Mouse (Mus musculus): ENCODE measurements around the gene Galnt18. TPM values are rescaled to one million over a fixed set of nuclear protein-coding genes. Genes with fewer than 3 reads are reported as not detected.

Galnt18 gene
- polyA plus RNA-seq, 1 experiment, result 13.6 TPM

DNA sequence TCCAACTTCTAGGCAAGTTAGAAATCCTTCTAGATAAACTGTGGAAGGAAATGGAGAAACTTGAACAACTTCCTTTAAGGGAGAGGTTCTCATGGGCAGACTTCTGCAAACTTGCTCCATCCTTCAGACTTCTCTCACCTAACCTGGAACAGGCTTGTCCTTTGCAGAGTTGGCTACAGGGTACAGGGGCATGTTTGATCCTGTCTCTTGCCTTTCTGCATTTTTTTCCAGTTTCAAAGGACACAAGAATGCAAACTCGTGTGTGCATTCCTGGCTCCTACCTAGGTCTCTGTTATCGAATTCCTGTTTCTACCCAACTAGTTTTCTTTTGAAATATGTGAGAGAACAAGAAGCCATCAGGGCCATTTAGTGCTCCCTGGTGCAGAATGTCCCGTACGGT lies 55.8 kb downstream of the Galnt18 start:
- H3K36me3 ChIP-seq (ENCODE audit: control insufficient read depth, insufficient read depth, low read length), result no peaks in the 10 kb centered on the region
- WGBS, result 77% methylated on average over 4 of the region's 4 CpGs
- no peaks in the 10 kb centered on the region for H3K4me1 ChIP-seq (replicated peaks; ENCODE audit: control insufficient read depth, insufficient read depth, low read length)
- no peaks in the 10 kb centered on the region for H3K27me3 ChIP-seq (ENCODE audit: control insufficient read depth, insufficient read depth, low read length)
- DNase-seq, result no peak
- no peak overlapping the region for H3K4me3 ChIP-seq (ENCODE audit: control insufficient read depth, insufficient read depth, low read length)
- no peak for TF ChIP-seq POLR2A (IDR thresholded peaks at IDR 0.05; ENCODE audit: control insufficient read depth, extremely low read depth, insufficient read depth, low read length, poor library complexity)
- H3K27ac ChIP-seq (ENCODE audit: control insufficient read depth, insufficient read depth, low read length), result no peak overlapping the region

DNA sequence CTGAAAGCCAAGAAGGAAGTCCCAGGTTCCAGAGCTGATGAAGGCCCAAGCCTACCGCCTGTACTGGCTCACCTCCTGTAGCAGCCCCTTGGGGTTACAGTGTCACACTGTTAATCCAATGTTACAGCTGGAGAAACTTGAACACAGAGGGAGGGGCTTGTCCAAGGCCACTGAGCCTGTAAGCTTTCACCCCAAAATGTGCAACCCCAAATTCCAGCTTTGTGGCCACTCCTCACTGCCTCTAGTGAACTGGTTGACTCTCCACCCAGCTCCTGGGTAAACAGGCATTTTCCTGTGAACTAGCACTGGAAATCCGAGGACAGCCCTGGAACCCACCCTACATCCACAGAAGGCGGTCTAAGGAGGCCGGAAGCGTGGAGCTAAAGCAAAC lies 58.5 kb downstream of the Galnt18 start:
- DNase-seq, result no peak
- Histone ChIP-seq H3K27me3 (ENCODE audit: control insufficient read depth, insufficient read depth, low read length) (no peaks in the 10 kb centered on the region), H3K27ac (ENCODE audit: control insufficient read depth, insufficient read depth, low read length) (no peak overlapping the region), H3K4me3 (ENCODE audit: control insufficient read depth, insufficient read depth, low read length) (no peak overlapping the region), H3K36me3 (ENCODE audit: control insufficient read depth, insufficient read depth, low read length) (no peaks in the 10 kb centered on the region), H3K4me1 (replicated peaks; ENCODE audit: control insufficient read depth, insufficient read depth, low read length) (no peaks in the 10 kb centered on the region)
- 91% methylated on average over 5 of the region's 5 CpGs for WGBS
- TF ChIP-seq CTCF (IDR thresholded peaks at IDR 0.05; ENCODE audit: borderline replicate concordance, control insufficient read depth, extremely low read depth, insufficient read depth, low read length, poor library complexity), result no peak
- no peak for TF ChIP-seq POLR2A (IDR thresholded peaks at IDR 0.05; ENCODE audit: control insufficient read depth, extremely low read depth, insufficient read depth, low read length, poor library complexity)

DNA sequence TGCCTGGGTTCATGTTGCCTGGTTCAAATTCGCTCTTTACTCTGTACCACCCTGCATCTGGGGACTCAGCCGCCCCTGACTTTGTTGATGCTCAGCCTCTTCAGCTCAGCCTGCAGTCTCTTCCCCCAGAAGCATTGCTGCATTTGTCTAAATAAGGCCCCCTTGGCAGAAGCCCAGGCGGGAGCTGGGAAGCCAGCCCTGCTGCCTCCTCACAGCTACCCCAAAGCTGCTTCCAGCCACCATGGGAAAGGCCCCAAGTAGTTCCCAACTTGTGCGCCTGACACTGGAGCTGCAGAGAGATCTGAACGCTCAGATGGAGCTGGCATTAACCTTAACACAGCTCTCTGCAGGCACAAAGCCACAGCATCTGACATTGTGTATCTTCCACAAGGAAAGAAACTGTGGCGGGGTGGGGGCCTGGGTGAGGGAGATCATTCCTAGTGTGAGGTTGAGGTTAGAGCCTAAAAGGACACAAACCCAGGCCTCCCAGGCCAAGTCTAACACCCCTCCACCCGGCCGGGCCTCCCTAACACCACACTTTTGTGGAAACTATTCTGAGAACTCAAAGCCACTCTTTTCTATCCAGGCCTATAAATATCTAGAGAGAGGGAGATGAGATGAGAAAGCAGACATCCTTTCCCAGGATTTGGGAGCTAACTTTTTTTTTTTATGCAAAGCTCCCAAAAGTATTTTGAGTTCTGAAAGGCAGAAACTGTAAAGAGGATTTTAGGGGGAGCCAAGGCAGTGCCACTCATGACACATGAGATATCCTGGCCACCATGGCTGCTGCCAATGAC lies 59.1 kb downstream of the Galnt18 start:
- TF ChIP-seq CTCF (IDR thresholded peaks at IDR 0.05; ENCODE audit: borderline replicate concordance, control insufficient read depth, extremely low read depth, insufficient read depth, low read length, poor library complexity) (no peak), POLR2A (IDR thresholded peaks at IDR 0.05; ENCODE audit: control insufficient read depth, extremely low read depth, insufficient read depth, low read length, poor library complexity) (no peak)
- H3K36me3 ChIP-seq (ENCODE audit: control insufficient read depth, insufficient read depth, low read length), result no peaks in the 10 kb centered on the region
- no peaks in the 10 kb centered on the region for H3K27me3 ChIP-seq (ENCODE audit: control insufficient read depth, insufficient read depth, low read length)
- WGBS, result 86% methylated on average over 8 of the region's 8 CpGs
- no peak overlapping the region for H3K4me3 ChIP-seq (ENCODE audit: control insufficient read depth, insufficient read depth, low read length)
- no peaks in the 10 kb centered on the region for H3K4me1 ChIP-seq (replicated peaks; ENCODE audit: control insufficient read depth, insufficient read depth, low read length)
- H3K27ac ChIP-seq (ENCODE audit: control insufficient read depth, insufficient read depth, low read length), result no peak overlapping the region
- DNase-seq, result no peak

DNA sequence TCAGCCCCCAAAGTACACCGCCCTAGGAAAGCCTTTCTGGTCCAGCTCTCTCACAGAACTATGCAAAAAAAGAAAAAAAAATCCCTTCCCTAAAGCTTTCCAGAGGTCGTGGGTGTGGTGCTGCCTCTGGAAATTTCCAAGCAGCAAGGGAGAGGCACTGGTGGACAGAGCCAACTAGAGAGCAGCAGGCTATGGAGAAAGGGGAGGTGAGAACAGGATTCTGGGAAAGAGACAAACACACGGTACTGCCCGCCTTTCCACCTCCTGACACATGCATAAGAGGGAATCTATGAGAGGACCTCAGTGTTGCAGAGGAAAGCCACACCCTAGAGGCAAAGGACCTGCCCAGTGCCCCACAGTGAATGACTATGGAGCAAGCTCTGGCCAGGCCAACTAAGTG lies 60.9 kb downstream of the Galnt18 start:
- 64% methylated on average over 4 of the region's 4 CpGs for WGBS
- H3K27me3 ChIP-seq (ENCODE audit: control insufficient read depth, insufficient read depth, low read length), result no peaks in the 10 kb centered on the region
- no peak for DNase-seq
- no peaks in the 10 kb centered on the region for H3K4me1 ChIP-seq (replicated peaks; ENCODE audit: control insufficient read depth, insufficient read depth, low read length)
- no peak for TF ChIP-seq POLR2A (IDR thresholded peaks at IDR 0.05; ENCODE audit: control insufficient read depth, extremely low read depth, insufficient read depth, low read length, poor library complexity)
- TF ChIP-seq CTCF (IDR thresholded peaks at IDR 0.05; ENCODE audit: borderline replicate concordance, control insufficient read depth, extremely low read depth, insufficient read depth, low read length, poor library complexity), result no peak
- no peak overlapping the region for H3K27ac ChIP-seq (ENCODE audit: control insufficient read depth, insufficient read depth, low read length)
- H3K4me3 ChIP-seq (ENCODE audit: control insufficient read depth, insufficient read depth, low read length), result no peak overlapping the region
- no peaks in the 10 kb centered on the region for H3K36me3 ChIP-seq (ENCODE audit: control insufficient read depth, insufficient read depth, low read length)

DNA sequence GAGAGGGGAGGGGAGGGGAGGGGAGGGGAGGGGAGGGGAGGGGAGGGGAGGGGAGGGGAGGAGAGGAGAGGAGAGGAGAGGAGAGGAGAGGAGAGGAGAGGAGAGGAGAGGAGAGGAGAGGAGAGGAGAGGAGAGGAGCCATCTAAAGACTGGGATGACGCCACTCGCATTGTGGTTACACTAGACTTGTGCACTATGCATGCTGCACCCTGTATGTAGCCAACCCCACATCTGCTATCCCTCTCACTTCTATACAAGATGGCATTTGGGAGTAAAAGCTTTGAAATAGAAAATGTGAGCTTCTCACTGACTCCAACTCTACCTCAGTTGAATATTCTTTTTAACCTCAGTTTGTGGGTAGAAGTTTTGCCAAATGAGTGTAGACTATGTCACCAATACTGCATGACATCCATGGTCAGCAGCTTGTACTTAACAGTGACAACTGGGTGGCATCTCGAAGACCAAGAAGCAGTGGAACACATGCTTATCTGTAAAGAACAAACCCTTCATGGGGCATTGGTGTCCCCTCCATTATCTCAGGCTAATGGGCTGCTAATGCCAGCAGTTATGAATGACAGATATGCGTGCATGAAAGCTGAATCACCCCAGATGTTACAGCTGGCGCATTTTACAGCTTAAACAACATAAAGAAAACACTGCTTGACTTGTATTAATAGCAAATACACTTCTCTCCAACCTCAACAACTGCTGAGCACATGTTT lies 65.0 kb downstream of the Galnt18 start:
- 90% methylated on average over 5 of the region's 5 CpGs for WGBS
- Histone ChIP-seq H3K27me3 (ENCODE audit: control insufficient read depth, insufficient read depth, low read length) (no peaks in the 10 kb centered on the region), H3K4me1 (replicated peaks; ENCODE audit: control insufficient read depth, insufficient read depth, low read length) (no peaks in the 10 kb centered on the region), H3K4me3 (ENCODE audit: control insufficient read depth, insufficient read depth, low read length) (no peak overlapping the region), H3K36me3 (ENCODE audit: control insufficient read depth, insufficient read depth, low read length) (no peaks in the 10 kb centered on the region), H3K27ac (ENCODE audit: control insufficient read depth, insufficient read depth, low read length) (no peak overlapping the region)
- DNase-seq, result no peak
- no peak for TF ChIP-seq POLR2A (IDR thresholded peaks at IDR 0.05; ENCODE audit: control insufficient read depth, extremely low read depth, insufficient read depth, low read length, poor library complexity)
- TF ChIP-seq CTCF (IDR thresholded peaks at IDR 0.05; ENCODE audit: borderline replicate concordance, control insufficient read depth, extremely low read depth, insufficient read depth, low read length, poor library complexity), result no peak

DNA sequence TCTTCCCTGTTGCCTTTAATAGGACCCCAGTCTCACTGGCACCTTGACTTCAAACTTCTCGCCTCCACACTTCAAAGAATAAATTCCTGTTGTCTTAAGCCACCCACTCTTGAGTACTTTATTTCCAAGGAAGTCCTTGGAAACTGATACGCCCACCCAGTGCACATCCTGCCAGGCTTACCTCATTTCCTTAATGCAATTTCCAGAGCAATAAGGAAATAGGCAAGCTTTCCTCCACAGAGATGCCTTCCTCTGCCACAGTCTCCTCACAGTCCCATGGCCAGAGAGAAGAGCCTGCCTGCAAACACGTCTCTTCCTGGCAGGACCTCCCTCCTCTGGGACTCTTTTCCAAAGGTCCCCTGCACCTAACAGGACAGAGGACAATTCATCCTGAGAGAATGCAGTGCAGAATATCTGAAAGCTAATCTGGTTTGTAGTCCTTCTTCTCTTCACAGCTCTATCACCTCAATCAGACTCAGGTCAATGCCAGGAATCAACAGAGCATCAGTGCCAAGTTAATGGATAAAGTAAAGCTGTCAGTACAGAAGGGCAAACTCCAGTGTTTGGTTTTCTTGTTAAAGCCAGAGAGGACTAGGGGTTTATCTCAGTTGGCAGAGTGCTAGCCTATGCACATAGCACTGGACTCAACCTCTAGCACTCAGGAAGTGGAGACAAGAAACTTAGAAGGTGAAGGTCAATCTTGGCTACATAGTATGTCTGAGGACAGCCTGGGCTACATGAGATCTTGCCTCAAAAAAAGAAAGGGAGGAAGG lies 65.8 kb downstream of the Galnt18 start:
- H3K4me1 ChIP-seq (replicated peaks; ENCODE audit: control insufficient read depth, insufficient read depth, low read length), result no peaks in the 10 kb centered on the region
- H3K27ac ChIP-seq (ENCODE audit: control insufficient read depth, insufficient read depth, low read length), result no peak overlapping the region
- no peak for DNase-seq
- TF ChIP-seq POLR2A (IDR thresholded peaks at IDR 0.05; ENCODE audit: control insufficient read depth, extremely low read depth, insufficient read depth, low read length, poor library complexity) (no peak), CTCF (IDR thresholded peaks at IDR 0.05; ENCODE audit: borderline replicate concordance, control insufficient read depth, extremely low read depth, insufficient read depth, low read length, poor library complexity) (no peak)
- WGBS, result 87% methylated on average over 3 of the region's 3 CpGs
- no peaks in the 10 kb centered on the region for H3K27me3 ChIP-seq (ENCODE audit: control insufficient read depth, insufficient read depth, low read length)
- no peak overlapping the region for H3K4me3 ChIP-seq (ENCODE audit: control insufficient read depth, insufficient read depth, low read length)
- no peaks in the 10 kb centered on the region for H3K36me3 ChIP-seq (ENCODE audit: control insufficient read depth, insufficient read depth, low read length)
